Mouse (Mus musculus) central nervous system, embryonic 11.5 days (tissue): Measurements from ENCODE around the gene Ada. TPM values are rescaled to one million over a fixed set of nuclear protein-coding genes. Genes with fewer than 3 reads are reported as not detected.

Experiments used
- polyA plus RNA-seq: library from polyadenylated mRNA; depleted of rRNA; stranded (reverse); fragments of >200 nt; gene quantifications from 2 replicates; pipeline ENCODE4 v1.2.3, GENCODE M21; 2012; rRNA removed

Gene Ada
- polyA plus RNA-seq: 4.8 and 6.0 TPM in 2 replicates

DNA sequence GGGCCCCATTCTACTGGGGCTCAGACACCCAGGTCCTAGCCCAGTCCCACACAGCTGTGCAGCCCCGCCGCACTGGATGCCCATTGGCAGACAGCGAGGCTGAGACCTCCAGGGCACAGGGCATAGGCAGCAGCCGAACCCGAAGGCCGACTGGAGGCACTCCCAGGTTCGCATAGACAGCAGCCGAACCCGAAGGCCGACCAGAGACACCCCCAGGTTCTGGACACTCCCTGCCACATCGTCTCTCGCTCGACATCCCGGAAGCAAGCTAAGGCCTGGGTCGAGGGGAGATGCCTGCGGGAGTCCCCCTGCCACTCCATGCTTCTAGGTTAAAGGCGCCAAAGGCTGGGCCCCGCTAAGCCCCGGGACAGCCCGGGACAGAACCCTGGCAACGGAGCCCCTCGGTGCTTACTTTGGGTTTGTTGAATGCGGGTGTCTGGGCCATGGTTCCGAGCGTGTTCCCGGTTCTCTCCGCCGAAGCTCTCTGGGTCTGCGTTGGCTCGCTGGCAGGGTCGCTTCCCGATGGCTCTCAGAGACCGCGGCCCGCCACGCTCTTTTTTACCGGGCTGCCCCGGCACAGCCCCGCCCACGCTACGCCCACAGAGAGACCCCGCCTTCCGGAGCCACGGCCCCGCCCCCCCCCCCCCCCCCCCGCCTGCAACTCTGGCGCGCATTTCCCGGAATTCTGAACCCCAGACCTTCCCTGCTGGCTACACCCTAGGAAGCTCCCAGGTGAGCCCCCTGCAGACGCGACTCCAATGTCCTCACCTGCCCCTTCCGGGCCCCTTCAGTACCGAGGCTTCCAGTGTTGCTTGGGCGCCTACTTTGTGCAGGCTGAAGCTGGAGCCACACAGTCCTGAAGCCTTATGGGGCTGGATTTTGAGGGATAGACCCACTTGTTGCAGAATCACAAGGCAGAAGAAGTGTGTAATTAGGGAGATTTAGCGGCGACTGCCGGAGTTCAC lies at the start of gene Ada:
Gene Ada, minus strand, starts transcription at position 593 of the 965 bp plus-strand sequence.

Other genes with a start within 250 kb of the Ada start
- 1.2 and 1.7 TPM in 2 replicates for gene Hnf4a, start 243.4 kb downstream of the Ada start, polyA plus RNA-seq
- gene Ttpal, start 147.9 kb downstream of the Ada start, polyA plus RNA-seq: 21.3 and 24.9 TPM in 2 replicates
- gene Serinc3, start 105.1 kb downstream of the Ada start, polyA plus RNA-seq: 47.5 and 90.8 TPM in 2 replicates
- gene Pkig, start 91.9 kb downstream of the Ada start, polyA plus RNA-seq: 76.3 and 88.1 TPM in 2 replicates
- gene Ccn5, start 70.6 kb upstream of the Ada start, polyA plus RNA-seq: 0.05 and 0.20 TPM in 2 replicates
- 0.02 TPM in 1 of 2 replicates, not detected in the other for gene Kcnk15, start 103.4 kb upstream of the Ada start, polyA plus RNA-seq
- gene Rims4, start 168.4 kb upstream of the Ada start, polyA plus RNA-seq: 1.1 and 1.8 TPM in 2 replicates
- gene Ywhab, start 244.7 kb upstream of the Ada start, polyA plus RNA-seq: 146 and 164 TPM in 2 replicates